Mouse (Mus musculus) gastrocnemius, postnatal 4 days (tissue): ENCODE measurements around the gene Dnttip2. TPM values are rescaled to one million over a fixed set of nuclear protein-coding genes. Genes with fewer than 3 reads are reported as not detected.
A peak's percentile ranks its signal among the peaks of the same experiment; 100 is the strongest.

Source experiments
- DNase-seq, 2 experiments: peaks; one replicate each; pipeline ENCODE4 v3.0.0; 2021 to 2022; ENCODE audit warnings: low spot score in 2 of 2, mixed read lengths in 2 of 2
- microRNA-seq: library from miRNA; unstranded; fragments of <30 nt; microRNA quantifications from one replicate; pipeline ENCODE4 v1.2.0, GENCODE M21; 2021
- total RNA-seq, 2 experiments: library from RNA; stranded (reverse); gene quantifications; 2 replicates each; pipeline ENCODE4 v1.2.3; 2021

Dnttip2 gene
- total RNA-seq, 2 experiments from 2014 or later, result 29.2 to 31.1 TPM

DNA sequence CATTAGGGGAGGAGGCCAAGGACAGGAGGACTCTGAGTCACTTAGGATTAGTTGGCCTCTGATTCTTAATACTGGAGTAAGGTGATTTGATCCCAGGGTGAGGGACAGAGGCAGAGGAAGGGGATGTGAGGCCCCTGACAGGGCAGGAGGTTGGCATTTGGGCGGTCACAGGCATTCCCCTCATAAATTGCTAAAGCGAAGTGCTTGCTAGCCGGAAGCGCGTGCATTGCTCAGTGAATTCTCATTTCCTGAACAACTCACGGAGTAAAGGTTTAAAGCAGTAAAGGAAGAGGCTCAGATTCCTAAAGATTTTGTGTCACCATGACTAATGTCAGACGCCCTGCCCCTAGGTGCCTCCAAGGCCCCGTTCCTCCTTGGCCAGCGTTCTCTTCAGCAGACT is 48.0 kb downstream of the Dnttip2 start:
- no peak for DNase-seq

DNA sequence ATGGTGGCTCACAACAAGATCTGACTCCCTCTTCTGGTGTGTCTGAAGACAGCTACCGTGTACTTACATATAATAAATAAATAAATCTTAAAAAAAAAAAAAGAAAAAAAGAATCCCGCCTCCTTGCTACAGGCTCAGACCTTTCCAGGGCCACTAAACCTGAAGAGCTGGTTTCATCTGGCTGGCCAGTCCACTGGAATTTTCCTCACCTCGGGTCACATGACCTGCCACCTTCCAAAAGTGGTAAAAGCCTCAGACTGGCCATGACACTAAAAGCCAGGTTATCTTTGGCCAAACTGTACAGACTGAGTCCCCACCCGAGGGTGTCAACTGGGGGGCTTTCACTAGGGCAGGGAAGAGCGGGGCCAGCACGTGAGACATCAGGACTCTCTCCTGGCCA is 49.7 kb downstream of the Dnttip2 start:
- DNase-seq, result no peak

DNA sequence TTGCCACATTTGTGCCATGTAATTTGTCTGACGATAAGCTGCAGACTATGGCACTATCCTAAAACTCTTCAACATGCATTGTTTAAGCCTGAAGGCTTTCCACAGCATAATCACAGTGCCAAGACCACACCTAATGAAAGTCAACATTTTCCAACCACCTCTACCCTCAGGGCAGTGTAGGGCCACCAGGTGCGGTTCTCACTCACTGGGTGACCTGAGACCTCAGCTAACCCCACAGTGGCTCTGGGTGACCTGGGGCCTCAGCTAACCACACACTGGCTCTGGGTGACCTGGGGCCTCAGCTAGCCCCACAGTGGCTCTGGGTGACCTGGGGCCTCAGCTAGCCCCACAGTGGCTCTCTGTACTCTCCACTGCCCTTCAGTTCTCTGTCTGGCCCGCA is 50.3 kb downstream of the Dnttip2 start:
- DNase-seq, result no peak

DNA sequence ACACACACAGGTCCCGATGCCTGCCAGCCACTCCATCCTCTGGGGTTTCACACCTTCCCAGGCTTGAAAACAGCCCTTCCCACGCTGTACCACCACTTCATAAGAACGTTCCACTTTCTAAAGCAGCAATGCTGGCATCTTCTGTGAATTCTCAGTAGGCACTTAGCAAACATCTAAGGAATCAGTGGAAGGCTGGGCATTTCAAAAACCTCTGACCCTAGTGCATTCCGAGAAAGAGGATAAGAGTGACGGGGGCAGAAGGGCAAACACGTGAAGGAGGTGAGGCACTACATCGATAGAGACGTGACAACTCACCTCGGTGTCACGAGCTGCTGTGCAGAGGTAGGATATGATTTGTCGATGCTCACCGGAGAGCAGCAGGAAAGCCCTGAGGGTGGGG is 56.3 kb downstream of the Dnttip2 start:
- DNase-seq, result no peak

DNA sequence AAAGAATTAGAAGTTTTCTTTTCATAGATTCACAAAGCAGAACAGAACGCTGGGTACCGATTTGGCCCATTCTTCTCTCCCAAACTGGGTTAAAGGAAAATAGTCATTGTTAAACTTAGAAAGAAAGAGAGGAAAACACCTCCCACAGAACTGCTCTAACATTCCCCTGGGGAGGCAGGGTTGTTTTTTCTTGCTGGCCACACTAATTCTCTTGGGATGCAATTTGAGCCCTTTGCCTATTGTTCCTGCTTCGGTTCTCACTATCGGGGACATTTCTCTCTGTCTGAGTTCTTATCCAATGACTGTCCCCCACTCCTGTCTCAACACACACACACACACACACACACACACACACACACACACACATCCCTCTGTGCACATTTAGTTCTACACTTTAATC is 59.3 kb downstream of the Dnttip2 start:
- DNase-seq, result no peak

DNA sequence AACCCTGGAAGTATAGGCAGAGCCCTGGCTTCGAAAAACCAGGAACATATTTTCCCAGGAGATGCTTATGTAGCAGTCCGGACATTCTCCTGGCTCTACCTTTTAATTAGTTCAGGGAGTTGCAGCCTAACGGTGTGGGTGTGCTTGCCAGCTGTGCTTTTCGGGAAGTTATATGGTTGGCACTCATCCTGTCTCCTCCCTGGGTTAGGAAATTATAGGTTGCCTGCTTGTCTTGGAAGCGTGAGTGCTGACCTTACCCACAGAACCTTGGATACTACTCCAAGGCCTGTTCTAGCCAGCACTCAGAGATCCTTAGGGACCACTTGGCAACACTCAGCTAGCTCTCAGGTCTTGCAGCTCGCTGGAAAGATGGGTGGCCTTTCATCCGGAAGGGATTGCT is 59.7 kb downstream of the Dnttip2 start:
- DNase-seq, result no peak

DNA sequence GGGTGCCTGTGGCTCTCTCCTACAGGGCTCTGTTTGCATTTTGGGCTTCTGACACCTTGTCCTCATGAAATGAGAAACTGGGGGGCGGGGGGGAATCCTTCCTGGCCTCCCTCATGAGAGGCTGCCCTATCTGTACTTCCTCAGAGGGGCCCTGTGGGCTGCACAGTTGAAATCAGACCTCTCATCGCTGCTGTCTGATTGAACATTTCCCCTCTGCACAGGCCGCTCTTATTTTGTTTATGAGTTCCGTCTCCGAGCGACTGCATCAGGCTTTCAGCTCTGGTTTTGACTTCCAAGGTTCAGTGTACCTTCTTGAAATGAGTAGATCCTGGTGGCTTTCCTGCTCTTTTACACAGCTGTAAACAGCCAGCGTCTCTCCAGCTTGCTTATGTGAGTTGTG is 60.2 kb downstream of the Dnttip2 start:
- DNase-seq, result no peak

Small RNAs within 50 kb of the gene (microRNA-seq; reads per million reads assigned to microRNA genes)
- gene Gm22903, result not detected
- 9.1 reads per million, percentile 26 among the genes with 10 or more reads in this experiment for gene Mir760

Other genes with a start within 250 kb of the Dnttip2 start
- gene Abca4, start 229.9 kb upstream of the Dnttip2 start, total RNA-seq, result 1 to 10 TPM; 1.9 to 2.9 TPM
- gene Gclm, start 28.8 kb upstream of the Dnttip2 start, total RNA-seq, result 10 to 100 TPM; 38.9 to 43.2 TPM
- gene Bcar3, start 19.7 kb downstream of the Dnttip2 start, total RNA-seq, result 10 to 100 TPM; 23.9 to 29.4 TPM